Mouse (Mus musculus): ENCODE measurements around the gene Sprr2a2.
"Not testable (repeated sequence)": the region's sequence is repeated elsewhere in the genome, so short reads cannot be mapped to it uniquely, and the experiment has no call there.

DNA sequence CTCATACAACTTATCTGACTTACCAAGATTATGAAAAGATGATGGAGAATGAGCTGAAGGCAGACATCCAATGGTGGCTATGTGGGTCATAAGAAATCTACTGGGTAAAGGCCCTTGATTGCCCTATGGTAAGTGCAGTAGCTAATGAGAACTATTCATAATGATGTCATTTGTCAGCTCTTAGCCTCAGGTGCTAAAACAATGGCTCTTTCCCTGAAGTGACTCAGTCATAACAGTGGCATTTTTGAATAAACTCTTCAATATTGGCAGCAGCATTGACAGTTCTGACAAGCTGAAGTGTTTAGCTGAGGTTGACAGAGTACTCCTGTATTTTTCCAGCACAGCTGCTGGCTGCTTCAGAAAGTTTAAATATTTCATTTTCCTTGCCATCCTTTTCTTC lies 32.8 kb downstream of the Sprr2a2 start:
- not testable (repeated sequence) for TF ChIP-seq CTCF (IDR thresholded peaks at IDR 0.05); EP300 (IDR thresholded peaks at IDR 0.05; ENCODE audit: insufficient read depth, low read depth, low read length); POLR2A (IDR thresholded peaks at IDR 0.05; ENCODE audit: insufficient read depth, low read depth, low read length)

Data from heart, adult 2 months (tissue).